Mouse (Mus musculus): ENCODE results near the gene Tbc1d12.

The Tbc1d12 gene

DNA sequence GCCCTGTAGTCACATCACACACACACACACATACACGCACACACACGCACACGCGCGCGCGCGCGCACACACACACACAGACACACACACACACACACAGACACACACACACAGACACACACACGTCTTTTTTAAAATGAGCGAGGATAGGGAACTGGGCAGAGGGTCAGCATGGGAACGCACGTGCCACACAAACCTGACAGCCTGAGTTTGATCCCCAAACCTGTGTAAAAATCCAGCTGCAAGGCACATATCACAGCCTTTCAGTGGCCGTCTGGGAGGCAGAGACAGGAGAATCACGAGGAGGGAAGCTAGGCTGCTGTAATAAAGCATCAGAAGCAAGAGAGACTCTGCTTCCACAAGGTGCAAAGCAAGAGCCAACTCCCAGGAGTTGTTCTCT, 78.5 kb downstream of the Tbc1d12 start:
- DNase-seq (ENCODE audit: low spot score) = no peak

DNA sequence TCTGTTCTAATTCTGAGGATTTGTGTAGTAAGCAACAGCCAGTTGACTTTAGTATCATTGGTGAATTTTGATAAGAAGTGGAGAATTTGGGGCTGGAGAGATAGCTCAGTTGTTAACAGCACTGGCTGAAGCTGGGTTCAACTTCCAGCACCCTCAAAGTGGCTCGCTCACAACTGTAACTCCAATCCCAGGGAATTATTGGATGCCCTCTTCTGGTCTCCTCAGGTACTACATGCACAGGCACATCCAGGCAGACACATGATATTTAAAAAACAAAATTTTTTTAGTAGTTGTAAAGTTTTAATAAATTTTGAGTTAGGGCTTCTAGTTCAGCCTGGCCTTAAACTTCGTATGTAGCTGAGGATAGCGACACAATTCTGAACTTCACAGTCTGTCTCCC, 79.3 kb downstream of the Tbc1d12 start:
- no peak for DNase-seq (ENCODE audit: low spot score)

DNA sequence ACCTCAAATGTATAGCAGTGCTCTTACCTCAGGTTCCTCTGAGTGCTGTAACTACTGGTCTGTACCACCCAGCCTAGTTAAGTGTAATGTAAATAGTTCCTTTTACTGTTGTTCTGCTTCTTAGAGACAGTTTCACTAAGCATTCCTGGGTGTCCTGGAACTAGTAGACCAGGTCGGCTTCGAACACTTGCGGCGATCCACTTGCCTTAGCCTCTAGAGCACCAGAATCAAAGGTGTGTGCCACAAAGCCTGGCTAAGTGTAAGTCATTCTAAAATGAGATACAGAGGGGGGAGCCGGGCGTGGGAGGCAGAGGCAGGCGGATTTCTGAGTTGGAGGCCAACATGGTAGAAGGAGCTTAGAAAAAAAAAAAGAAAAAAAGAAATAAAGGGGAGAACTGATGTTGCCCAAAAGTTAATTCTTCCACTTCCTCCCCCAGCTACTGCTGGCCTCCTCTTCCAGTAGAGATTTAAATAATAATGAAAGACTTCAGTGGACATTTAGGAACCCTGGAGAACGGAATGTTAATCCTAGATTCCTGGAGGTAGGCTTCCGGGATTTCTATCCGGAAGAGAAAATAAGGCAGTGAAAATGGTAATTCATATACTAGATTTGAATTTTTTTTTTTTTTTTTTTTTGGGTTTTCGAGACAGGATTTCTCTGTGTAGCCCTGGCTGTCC, 92.2 kb downstream of the Tbc1d12 start:
- no peak for DNase-seq (ENCODE audit: low spot score)

DNA sequence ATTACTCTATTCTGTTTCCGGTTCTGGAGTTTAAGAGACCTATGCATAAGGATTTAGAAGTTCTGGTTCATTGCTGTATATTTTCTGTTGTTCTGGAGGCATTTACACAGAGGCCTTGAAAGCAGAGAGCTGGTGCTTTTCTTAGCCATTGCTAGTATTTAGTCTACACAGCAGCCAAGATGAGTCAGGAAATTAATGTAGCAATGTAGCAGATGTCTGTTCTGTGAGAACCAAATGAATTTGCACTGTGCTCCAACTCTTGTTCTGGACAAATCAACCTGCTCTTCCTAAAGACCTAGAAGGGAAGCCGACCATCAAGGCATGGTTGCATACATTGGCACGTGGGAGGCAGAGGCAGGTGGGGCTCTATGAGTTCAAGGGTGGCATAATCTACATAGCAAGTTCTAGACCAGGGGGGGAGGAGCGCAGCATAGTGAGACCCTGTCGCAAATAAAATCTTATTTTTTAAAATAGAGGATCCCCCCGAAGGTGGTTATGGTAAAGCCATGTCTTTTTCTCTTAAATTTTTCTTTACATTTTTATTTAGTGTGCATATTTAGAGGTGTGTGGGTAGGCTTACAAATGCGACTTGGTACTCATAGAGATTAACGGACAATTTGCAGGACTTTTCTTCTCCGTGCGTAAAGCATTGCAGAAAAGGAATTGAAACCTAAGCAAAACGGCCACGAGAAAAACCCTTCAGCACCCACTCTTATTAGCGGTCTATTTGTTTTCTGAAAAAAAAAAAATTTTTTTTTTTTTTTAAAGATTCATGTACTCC, 93.3 kb downstream of the Tbc1d12 start:
- no peak for DNase-seq (ENCODE audit: low spot score)

DNA sequence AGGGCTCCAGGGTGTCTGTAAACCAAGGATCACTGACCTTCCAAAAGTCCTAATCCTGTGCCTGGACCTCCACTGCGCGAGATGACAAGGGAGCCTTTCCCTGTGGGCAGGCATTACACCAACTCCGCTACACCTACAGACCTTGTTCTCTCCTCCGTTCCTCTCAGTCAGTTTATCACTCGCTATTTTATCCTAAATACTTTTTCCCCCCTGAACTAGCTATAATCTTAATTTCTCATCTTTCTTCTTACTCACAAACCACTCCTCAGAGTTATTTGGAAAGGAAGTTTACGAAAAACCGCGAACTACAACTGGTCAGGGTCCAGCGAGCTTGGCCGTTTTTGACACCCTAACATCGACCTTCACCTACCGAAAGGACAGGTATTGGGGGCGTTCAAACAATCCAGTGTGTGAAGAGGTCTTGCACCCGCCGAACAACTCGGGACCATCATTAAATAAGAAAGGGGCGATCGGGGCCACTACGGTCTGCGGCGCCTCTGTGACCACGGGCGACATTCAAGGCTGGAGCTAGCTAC, 93.9 kb downstream of the Tbc1d12 start:
- peak; percentile 2 for DNase-seq (ENCODE audit: low spot score)

DNA sequence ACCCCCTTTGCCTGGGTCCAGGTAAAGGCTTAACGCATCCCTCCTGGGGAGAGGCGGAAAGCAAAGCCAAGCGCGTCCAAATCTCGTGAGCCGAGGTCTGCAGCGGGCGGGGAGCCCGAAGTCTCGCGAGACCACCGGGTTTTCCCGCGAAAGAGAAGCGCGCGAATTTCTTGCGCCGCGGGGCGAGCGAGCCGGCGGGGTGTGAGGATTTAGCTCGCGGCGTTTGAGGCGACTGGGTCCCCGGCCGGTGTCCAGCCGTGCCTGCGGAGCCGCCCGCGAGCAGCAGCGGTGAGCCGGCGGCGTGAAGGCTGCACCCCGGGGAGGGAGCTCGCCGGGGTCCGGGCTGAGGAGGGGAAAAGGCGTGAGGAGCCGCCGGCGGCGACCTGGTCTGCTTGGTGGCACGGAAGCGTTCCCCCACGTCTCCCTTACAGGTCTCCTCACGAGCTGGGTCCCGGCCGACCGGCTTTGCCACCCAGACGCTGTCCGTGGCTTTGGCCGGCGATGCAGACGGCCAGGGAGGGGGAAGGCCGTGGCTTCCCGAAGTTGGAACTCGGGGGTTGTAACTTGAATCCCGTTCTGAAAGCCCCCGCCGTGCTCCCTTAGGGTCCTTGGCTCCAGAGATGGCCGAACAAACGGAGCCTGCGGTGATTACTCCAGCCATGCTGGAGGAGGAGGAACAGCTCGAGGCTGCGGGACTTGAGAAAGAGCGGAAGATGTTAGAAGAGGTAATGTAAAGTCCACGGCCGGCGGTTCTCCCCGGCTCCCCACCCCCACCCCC, 94.6 kb downstream of the Tbc1d12 start, which contains the start of gene Hells:
Gene Hells, plus strand, starts transcription at position 128 of the 778 bp plus-strand sequence.
- DNase-seq (ENCODE audit: low spot score) = peak; percentile 90

DNA sequence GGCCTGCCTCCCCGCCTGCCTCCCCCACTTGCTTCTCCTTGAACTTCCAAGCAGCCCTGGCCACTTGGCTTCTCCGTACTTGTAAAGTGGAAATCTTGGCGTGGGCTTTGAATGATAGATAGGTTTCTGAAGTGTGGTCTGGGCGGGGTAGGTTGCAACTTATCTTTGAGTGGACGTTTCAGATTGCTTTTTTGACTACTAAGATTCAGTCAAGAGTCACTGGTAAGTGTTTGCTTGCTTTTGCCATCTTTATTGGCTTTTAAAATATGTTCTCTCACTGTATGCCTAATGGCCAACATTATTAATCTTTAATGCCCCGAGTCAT, 95.1 kb downstream of the Tbc1d12 start:
- DNase-seq (ENCODE audit: low spot score) = no peak

DNA sequence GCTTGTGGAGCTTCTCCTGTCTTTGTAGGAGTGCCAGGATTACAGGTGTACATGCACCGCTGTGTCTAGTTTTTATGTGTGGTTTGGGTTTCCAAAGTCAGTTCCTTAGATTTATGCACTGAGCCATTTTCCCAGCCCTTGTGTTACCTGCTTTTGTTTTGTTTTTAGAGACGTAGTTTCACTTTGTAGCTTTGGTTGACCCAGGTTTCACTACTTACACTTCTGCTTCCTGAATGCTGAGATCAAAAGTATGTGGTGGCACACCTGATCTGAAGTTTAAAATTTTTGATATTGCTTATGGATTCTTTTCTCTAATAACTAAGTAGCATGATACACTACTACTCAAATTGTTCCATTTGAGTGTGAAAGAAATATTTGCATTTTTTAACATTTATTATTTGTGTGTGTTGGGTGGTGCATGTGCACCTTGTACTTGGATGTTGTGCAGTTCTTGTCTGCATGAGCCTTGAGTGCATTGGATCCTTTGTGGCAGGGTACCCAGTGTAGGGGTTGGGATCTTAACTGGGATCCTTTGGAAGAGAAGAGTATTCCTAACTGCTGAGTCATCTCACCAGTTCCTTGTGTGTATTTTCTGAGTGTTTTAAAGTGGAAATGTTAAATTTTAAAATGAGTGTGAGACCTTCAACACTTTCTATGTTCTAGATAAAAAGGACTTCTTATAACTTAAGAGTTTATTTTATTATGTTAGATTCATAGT, 108.4 kb downstream of the Tbc1d12 start:
- DNase-seq (ENCODE audit: low spot score) = no peak
